Comparison of ENCODE assay signal across 9 mouse cellular contexts in genomic region chr9:13969262-13969661, GRCm38 (mm10).
DNase-seq lines count a peak whose midpoint lies in the region; ATAC-seq and TF ChIP-seq lines count a peak whose summit lies in the region.
"Had no signal": no experiment of that assay in that cellular context is flagged by ENCODE, and none has a peak within 500 bp of the region (broad histone marks: within the 10 kb centered on the region; RNA-seq: fewer than 3 reads in every experiment).

No protein-coding gene starts in this region.

- no peaks in the 10 kb centered on the region for H3K36me3 ChIP-seq in liver, adult 2 months (ENCODE audit: control insufficient read depth, insufficient read depth, low read length)
- H3K36me3 ChIP-seq in liver, embryonic 11.5 days (ENCODE audit: control insufficient read depth, insufficient read depth, low read length), result no peaks in the 10 kb centered on the region
- no peaks in the 10 kb centered on the region for H3K36me3 ChIP-seq in embryonic facial prominence, embryonic 14.5 days (ENCODE audit: control insufficient read depth, insufficient read depth, low read length)
- H3K36me3 ChIP-seq: lung, embryonic 15.5 days had no signal

- H3K9me3 ChIP-seq in liver, embryonic 11.5 days (ENCODE audit: control insufficient read depth, low read length), result no peaks in the 10 kb centered on the region
- H3K9me3 ChIP-seq in embryonic facial prominence, embryonic 14.5 days (ENCODE audit: control insufficient read depth, low read length), result no peaks in the 10 kb centered on the region
- H3K9me3 ChIP-seq: lung, embryonic 15.5 days had no signal

- H3K4me3 ChIP-seq in liver, adult 2 months (ENCODE audit: insufficient read depth, low read depth, low read length), result no peak overlapping the region
- H3K4me3 ChIP-seq in liver, embryonic 11.5 days (ENCODE audit: low read depth, low read length), result no peak overlapping the region
- H3K4me3 ChIP-seq in embryonic facial prominence, embryonic 14.5 days (ENCODE audit: low read depth, low read length), result no peak overlapping the region
- H3K4me3 ChIP-seq: lung, embryonic 15.5 days had no signal

- no peaks in the 10 kb centered on the region for H3K27me3 ChIP-seq in liver, adult 2 months (ENCODE audit: control insufficient read depth, insufficient read depth, low read length)
- no peaks in the 10 kb centered on the region for H3K27me3 ChIP-seq in liver, embryonic 11.5 days (replicated peaks; ENCODE audit: control insufficient read depth, insufficient read depth, low read length)
- no peaks in the 10 kb centered on the region for H3K27me3 ChIP-seq in embryonic facial prominence, embryonic 14.5 days (replicated peaks; ENCODE audit: control insufficient read depth, insufficient read depth, low read length)
- H3K27me3 ChIP-seq: lung, embryonic 15.5 days had no signal

- H3K79me2 ChIP-seq in liver, adult 2 months (ENCODE audit: control insufficient read depth, insufficient read depth, low read length), result no peaks in the 10 kb centered on the region

- TF ChIP-seq CTCF in liver, adult 2 months (IDR thresholded peaks at IDR 0.05; ENCODE audit: low read depth, low read length), result no peak

- no peak for TF ChIP-seq POLR2A in liver, adult 2 months (IDR thresholded peaks at IDR 0.05; ENCODE audit: extremely low read depth, insufficient read depth, low read length)

- DNase-seq in frontal cortex, postnatal 36 days (ENCODE audit: low spot score in 2 of 2), result peak; percentile 6 to 17
- no peak for DNase-seq in frontal cortex, postnatal 25 days (ENCODE audit: low spot score in 2 of 2)
- DNase-seq in liver, adult 2 months (ENCODE audit: extremely low read depth, low read depth, low spot score), result peak; percentile 42
- no peak for DNase-seq in liver, embryonic 11.5 days (ENCODE audit: low spot score)
- peak; percentile 82 for DNase-seq in embryonic facial prominence, embryonic 14.5 days (ENCODE audit: low spot score)
- peak; percentile 14 to 21 for DNase-seq in layer of hippocampus, postnatal 36 days
- no peak for DNase-seq in T-cell, adult 2 months (ENCODE audit: low spot score)
- DNase-seq in natural killer cell, adult 2 months (ENCODE audit: low spot score in 2 of 2), result no peak

- ATAC-seq in liver, embryonic 11.5 days (replicated peaks; ENCODE audit: low FRiP score), result no peak
- ATAC-seq in embryonic facial prominence, embryonic 14.5 days (ENCODE audit: low read depth), result peak; percentile 33; the same call in 1 of the 2 replicates

- 0 out of 2 replicates have a peak, but pooled peaks cover 2% of the 10 kb centered on the region for H3K4me1 ChIP-seq in liver, adult 2 months (ENCODE audit: control insufficient read depth, insufficient read depth, low read length)
- H3K4me1 ChIP-seq in liver, embryonic 11.5 days (replicated peaks; ENCODE audit: control insufficient read depth, insufficient read depth, low read length), result no peaks in the 10 kb centered on the region
- H3K4me1 ChIP-seq in embryonic facial prominence, embryonic 14.5 days (ENCODE audit: control insufficient read depth, insufficient read depth, low read length), result peaks cover 19% of the 10 kb centered on the region

- no peak overlapping the region for H3K9ac ChIP-seq in liver, adult 2 months (ENCODE audit: low read depth, low read length)
- H3K9ac ChIP-seq in liver, embryonic 11.5 days (ENCODE audit: low read depth, low read length), result no peak overlapping the region
- no peak overlapping the region for H3K9ac ChIP-seq in embryonic facial prominence, embryonic 14.5 days (ENCODE audit: low read depth, low read length)
- H3K9ac ChIP-seq: lung, embryonic 15.5 days had no signal

- 39% methylated on average over 1 of the region's 1 CpGs for WGBS in liver, adult 2 months
- 71% methylated on average over 1 of the region's 1 CpGs for WGBS in liver, embryonic 11.5 days
- WGBS in embryonic facial prominence, embryonic 14.5 days, result 38% methylated on average over 1 of the region's 1 CpGs

- no peak overlapping the region for H3K27ac ChIP-seq in liver, adult 2 months (replicated peaks; ENCODE audit: insufficient read depth, low read depth, low read length)
- H3K27ac ChIP-seq in liver, embryonic 11.5 days (ENCODE audit: low read depth, low read length), result no peak overlapping the region
- H3K27ac ChIP-seq in embryonic facial prominence, embryonic 14.5 days (replicated peaks; ENCODE audit: low read depth, low read length), result peak overlapping the region; percentile 65
- H3K27ac ChIP-seq: lung, embryonic 15.5 days had no signal

- no peak overlapping the region for H3K4me2 ChIP-seq in liver, embryonic 11.5 days
- no peak overlapping the region for H3K4me2 ChIP-seq in embryonic facial prominence, embryonic 14.5 days (ENCODE audit: low read depth, low read length)
- H3K4me2 ChIP-seq: lung, embryonic 15.5 days had no signal

Comparison
In these comparisons a context has a peak if more than half of its experiments do, and no peak if none do; other contexts are left out.
1. DNase-seq: peak in frontal cortex, postnatal 36 days (2 of 2), liver, adult 2 months (single experiment), embryonic facial prominence, embryonic 14.5 days (single experiment) and layer of hippocampus, postnatal 36 days (2 of 2); none in frontal cortex, postnatal 25 days (0 of 2), liver, embryonic 11.5 days (single experiment), T-cell, adult 2 months (single experiment) and natural killer cell, adult 2 months (0 of 2).